Mouse (Mus musculus) thymus, adult 2 months (tissue): ENCODE data around the gene Ppp2r5c.

ENCODE experiments used
- CTCF ChIP-seq: fragments of 200-500 bp; IDR thresholded peaks from 2 replicates; pipeline ENCODE4 v1.5.1; 2012; ENCODE audit warnings: mild to moderate bottlenecking, control low read depth, low read length, moderate library complexity, borderline replicate concordance; ENCODE audit not compliant: control insufficient read depth, poor library complexity, insufficient read depth; ENCODE audit errors: extremely low read depth
- POLR2A ChIP-seq: fragments of 200-500 bp; IDR thresholded peaks from 2 replicates; pipeline ENCODE4 v1.6.1; 2012; ENCODE audit warnings: mild to moderate bottlenecking, low read length, control low read depth, moderate library complexity; ENCODE audit not compliant: control insufficient read depth, poor library complexity, insufficient read depth; ENCODE audit errors: extremely low read depth

GRCm38 (mm10) chr12:110486852-110487251 lies 39.9 kb downstream of the Ppp2r5c start:
- TF ChIP-seq CTCF (no peak), POLR2A (no peak)
